Mouse (Mus musculus) frontal cortex, postnatal 25 days (tissue): ENCODE measurements at regions not wholly inside any gene's neighbourhood (a gene's known extent, or its start where the extent isn't known, plus 50 kb on each side); places are given as distances from the start of the nearest gene placed in this dataset.
A peak's percentile ranks its signal among the peaks of the same experiment; 100 is the strongest.
"Not testable (repeated sequence)": the region's sequence is repeated elsewhere in the genome, so short reads cannot be mapped to it uniquely, and the experiment has no call there.

Experiments
- DNase-seq, 2 experiments: peaks; one replicate each; pipeline ENCODE4 v3.0.0; 2022; ENCODE audit warnings: low spot score in 2 of 2

GRCm38 (mm10) chr5:77816759-77817280, 409.0 kb upstream of the Igfbp7 start:
- DNase-seq = no peak

GRCm38 (mm10) chr5:77809844-77810243, 402.0 kb upstream of the Igfbp7 start:
- DNase-seq = no peak

- DNase-seq = peak; percentile 57 to 60
These were observed 399.9 kb upstream of the Igfbp7 start for GRCm38 (mm10) chr5:77807726-77808125.

GRCm38 (mm10) chr5:77806334-77807157, 398.7 kb upstream of the Igfbp7 start:
- DNase-seq = no peak

GRCm38 (mm10) chr5:77805796-77806195, 398.0 kb upstream of the Igfbp7 start:
- no peak for DNase-seq

- no peak for DNase-seq
These were observed 397.5 kb upstream of the Igfbp7 start for GRCm38 (mm10) chr5:77805303-77805702.

- DNase-seq = no peak
These were observed 396.3 kb upstream of the Igfbp7 start for GRCm38 (mm10) chr5:77804113-77804512.

- DNase-seq = peak; percentile 72 to 76
These were observed 395.7 kb upstream of the Igfbp7 start for GRCm38 (mm10) chr5:77803562-77803961.

GRCm38 (mm10) chr5:77796960-77797359, 389.1 kb upstream of the Igfbp7 start:
- DNase-seq = no peak

GRCm38 (mm10) chr5:77795766-77796165, 387.9 kb upstream of the Igfbp7 start:
- DNase-seq = no peak

- no peak for DNase-seq
These were observed 376.1 kb upstream of the Igfbp7 start for GRCm38 (mm10) chr5:77783953-77784352.

- no peak for DNase-seq
These were observed 354.7 kb upstream of the Igfbp7 start for GRCm38 (mm10) chr5:77762426-77763042.

- no peak for DNase-seq
These were observed 354.2 kb upstream of the Igfbp7 start for GRCm38 (mm10) chr5:77762013-77762412.

- no peak for DNase-seq
These were observed 341.1 kb upstream of the Igfbp7 start for GRCm38 (mm10) chr5:77748933-77749332.

GRCm38 (mm10) chr5:77746604-77747003, 338.8 kb upstream of the Igfbp7 start:
- DNase-seq = no peak

GRCm38 (mm10) chr5:77743467-77743866, 335.6 kb upstream of the Igfbp7 start:
- no peak for DNase-seq

- not testable (repeated sequence) for DNase-seq
These were observed 322.4 kb upstream of the Igfbp7 start for GRCm38 (mm10) chr5:77730286-77730685.

- no peak for DNase-seq
These were observed 273.8 kb upstream of the Igfbp7 start for GRCm38 (mm10) chr5:77681592-77681991.

- no peak for DNase-seq
These were observed 264.5 kb upstream of the Igfbp7 start for GRCm38 (mm10) chr5:77672073-77672924.

- no peak for DNase-seq
These were observed 255.3 kb upstream of the Igfbp7 start for GRCm38 (mm10) chr5:77663096-77663495.

GRCm38 (mm10) chr5:77659016-77659415, 251.2 kb upstream of the Igfbp7 start:
- DNase-seq = no peak

GRCm38 (mm10) chr5:77644651-77645050, 236.8 kb upstream of the Igfbp7 start:
- no peak for DNase-seq
